Mouse (Mus musculus) ovary, adult 10 weeks (tissue): Measurements from ENCODE around the gene Fuom. TPM values are rescaled to one million over a fixed set of nuclear protein-coding genes. Genes with fewer than 3 reads are reported as not detected.

Experiments used
- polyA plus RNA-seq: library from polyadenylated mRNA; stranded (reverse); fragments of 350-450 nt; fragmentation: Illumina TruSeq; extraction: RNeasy Lipid Tissue Mini Kit (QIAGEN cat#74804); gene quantifications from one replicate; pipeline ENCODE4 v1.2.3, GENCODE M21; 2014

Gene Fuom
- polyA plus RNA-seq: 20.8 TPM

DNA sequence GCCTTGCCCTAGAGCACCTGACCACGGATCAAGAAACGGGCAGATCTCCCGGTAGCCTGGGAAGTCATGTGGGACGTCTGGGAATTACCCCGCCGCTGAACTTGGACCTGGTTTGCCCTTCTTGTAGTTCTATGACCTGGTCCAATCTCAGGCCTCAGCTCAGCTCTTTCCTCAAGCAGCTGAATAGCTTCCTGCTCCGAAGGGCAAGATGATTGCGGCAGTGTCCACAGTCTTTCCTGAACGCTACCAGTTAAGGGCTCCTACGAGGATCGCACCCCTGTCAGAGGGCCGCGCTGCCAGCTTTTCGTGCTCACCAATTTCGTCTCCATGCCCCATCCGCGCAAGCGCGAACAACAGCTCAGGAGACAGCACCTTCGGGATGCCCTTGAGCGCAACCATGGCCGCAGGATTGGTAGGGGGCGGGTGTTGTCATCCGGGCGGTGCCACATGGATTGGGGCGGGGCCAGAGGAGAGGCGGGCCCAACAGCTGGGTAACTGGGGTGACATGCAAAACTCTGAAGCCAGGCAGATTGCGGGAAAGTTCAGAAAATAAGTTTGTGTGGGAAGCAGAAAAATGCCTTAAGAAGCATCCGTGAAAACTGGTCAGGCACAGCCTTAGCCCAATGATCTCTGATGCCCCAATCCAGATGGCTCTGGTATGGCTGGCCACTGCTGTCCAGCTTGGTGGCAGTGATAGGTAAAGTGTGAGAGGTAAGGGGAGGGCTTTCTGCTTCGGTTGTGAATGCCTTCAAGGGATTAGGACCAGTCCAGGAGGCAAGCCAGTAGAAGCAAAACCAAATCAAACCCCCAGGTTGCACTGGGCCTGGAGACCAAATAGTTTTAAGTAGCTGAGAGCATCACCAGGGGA, at the start of gene Fuom:
Gene Fuom, minus strand, starts transcription at position 449 of the 868 bp plus-strand sequence.

DNA sequence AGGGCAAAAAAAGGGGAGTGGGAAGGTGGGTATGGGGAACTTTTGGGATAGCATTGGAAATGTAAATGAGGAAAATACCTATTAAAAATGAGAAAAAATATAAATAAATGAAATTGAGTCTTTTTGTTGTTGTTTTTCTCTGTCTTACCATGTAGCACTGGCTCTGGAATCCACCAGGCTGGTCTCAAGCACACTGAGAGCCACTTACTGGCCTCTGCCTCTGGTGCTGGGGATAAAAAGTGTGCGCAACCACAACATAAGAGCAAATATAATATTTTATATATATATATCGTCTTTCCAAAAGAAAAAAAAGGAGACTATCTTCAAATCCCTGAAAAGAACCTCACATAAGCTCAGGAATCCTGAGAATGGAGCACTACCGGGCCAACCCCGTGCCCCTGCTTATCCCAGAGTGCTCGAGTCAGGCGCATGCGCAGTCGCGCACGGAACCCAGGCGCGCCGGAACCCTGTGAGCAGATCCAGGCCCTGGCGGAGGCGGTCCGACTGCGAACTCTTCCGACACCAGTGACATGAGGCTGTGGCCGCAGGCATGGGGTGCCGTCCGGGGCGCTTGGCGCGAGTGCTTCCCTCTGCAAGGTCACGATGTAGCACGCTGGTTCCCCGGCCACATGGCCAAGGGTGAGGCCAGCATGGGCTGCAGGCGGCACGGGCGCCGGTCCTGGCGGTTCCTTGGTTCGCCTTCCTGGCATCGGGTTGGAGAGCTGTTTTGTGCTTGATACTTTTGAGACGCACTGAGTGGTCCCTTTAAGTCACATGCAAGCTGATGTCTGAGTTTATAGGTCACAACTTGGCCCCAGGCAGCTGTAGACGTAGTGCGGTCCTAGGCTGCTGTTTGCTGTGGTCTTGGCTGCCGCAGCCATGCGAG, 35.1 kb upstream of the Fuom start, which contains the start of gene Mtg1:
Gene Mtg1, plus strand, starts transcription at position 430 of the 886 bp plus-strand sequence.

DNA sequence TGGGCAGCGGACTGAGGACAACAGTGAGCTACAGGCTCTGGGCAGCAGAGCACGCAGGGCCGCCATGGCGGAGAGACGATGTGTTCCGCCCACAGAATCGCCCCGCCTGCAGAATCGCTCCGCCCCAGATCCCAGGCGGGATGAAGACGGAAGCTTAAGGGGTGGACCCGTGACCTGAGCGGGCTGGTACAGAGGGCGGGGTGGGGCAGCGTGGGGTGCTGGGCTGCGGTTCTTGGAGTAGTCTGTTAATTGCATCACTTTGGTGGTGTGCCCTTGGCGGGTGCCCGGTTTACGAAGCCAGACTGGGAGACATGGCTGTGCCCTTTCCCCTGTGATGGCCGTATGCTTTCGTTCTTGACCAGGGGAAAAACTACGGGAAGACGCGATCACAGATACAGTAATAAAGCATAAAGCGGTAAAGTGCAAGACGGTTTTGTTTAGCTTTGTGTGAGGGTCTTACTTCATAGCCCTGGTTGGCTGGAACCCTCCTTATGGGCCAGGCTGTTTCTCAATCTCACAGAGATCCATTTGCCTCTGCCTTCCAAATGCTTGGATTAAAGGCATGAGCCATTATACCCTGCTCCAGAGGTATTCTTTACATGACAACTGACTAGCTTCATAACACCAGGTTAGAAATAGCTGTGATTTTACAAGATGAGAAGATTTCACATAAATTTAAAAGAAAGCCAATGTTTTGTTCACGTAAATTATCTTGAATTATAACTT, 14.3 kb upstream of the Fuom start, which contains the start of gene Echs1:
Gene Echs1, minus strand, starts transcription at position 148 of the 726 bp plus-strand sequence.

DNA sequence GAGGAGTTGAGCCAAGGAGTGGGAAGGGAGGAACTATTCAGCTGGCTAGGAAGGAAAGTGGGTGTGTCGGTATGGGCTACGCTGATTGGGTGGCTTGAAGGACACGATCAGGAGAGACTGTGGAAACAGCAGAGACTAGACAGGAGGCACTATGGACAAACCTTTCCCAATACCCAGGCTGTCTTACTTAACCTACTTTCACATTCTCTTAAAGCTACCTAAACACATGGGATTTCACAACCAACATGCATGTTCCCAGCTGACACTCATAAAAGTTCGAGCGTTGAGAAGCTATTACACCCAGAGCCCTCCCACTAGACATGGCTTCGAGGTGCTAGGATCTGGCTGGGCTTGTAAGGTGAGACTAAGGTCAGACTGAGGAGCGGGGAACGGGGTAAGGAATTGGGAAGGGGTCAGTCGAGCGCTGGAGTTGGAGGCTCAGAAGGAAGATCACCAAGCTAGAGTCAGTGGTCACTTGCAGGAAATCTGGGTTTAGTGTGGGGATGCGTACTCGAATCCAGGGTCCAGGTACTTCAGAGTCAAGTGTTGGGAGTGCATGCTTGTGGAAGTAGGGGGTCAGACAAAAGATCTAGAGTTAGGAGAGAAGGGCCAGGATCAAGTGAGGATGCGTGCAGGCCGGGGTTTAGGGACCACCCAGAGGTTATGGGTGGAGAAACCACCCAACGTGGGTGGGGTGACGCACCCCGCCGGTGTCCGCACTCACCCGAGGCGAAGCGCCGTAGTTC, 13.5 kb upstream of the Fuom start, which contains the start of gene Paox:
Gene Paox, plus strand, starts transcription at position 217 of the 746 bp plus-strand sequence.

DNA sequence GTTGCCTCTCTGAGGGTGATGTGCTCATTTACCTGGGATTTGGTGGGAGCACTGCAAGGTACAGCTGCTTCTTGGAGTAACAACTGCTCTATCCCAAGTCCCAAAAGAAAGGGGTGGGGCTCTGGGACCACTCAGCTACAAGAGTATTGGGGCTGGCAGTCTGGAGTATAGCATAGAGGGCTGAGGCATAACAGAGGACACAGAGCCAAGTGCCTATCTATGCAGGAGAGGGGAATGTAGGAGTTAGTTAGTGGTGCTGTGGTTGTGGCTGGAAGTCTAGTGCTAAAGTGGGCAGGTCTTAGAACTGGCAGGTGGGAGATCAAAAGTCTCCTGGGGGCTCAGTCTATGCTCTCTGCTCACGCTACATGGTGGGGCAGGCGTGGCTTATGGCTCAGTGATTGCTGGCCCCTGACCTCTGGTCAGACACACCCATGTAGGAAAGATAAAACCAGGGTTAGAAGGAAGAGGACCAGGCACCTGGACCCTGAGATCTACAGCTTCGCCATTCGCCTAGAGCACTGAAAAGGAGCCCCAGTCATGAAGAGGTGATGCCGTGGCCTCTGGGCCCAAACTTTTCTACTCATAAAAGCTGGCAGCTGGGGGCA, 9.2 kb downstream of the Fuom start, which contains the start of gene Prap1:
Gene Prap1, plus strand, starts transcription at position 472 of the 605 bp plus-strand sequence.

DNA sequence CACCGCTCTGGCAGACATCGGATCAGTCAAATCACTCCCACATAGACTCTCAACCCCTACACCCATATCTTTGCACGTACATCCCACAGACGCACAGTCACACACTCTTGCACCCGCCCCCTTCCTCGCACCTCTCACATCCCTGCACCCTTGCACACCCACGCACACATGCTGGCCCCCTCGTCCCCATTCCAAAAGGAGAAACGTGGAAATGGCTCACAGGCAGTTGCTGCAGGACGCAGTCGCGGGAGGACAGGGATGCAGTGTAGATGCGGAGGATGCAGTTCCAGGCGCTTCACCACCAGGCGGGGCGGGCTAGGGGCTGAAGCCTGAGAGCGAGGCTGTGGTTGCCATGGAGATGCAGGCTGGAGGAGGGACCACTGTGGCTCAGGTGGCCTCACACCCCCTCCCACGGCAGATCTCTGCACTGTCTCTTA, 20.0 kb downstream of the Fuom start, which contains the start of gene Caly:
Gene Caly, minus strand, starts transcription at position 307 of the 437 bp plus-strand sequence.

DNA sequence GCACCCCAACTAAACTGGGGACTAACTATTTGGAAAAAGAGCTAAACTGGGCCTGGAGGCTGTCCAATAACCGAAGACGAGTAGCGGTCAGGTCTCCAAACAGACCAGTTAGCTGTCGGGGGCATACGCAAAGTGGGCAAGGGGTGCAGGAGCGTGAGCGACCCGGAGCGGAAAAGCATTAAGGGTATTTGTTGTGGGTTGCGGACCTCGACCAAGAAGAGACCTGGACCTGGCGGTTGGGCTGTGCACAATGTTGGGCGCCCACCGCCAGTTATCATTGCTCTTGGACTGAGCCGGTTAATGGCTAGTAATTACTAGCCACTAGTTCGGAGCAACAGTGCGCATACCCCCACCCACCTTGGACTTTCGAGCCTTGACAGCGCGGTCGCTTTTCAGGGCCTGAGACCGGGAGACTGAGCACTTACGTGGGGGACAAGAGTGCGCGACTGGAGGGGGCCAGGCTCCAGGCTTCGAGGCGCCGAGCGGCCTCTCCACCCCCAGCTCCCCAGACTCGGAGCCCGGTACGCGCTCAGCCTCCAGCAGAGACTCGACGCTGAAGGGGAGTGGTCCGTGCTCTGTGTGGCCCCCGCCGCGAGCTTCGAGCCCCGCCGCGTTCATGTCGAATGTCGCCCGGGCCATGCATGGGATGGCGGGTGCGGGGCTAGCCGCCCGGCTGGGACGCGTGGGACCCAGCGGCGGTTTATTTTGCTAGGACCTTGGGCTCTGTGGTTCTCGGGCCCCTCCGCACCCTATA, 53.7 kb downstream of the Fuom start, which contains the start of gene Msx3:
Gene Msx3, minus strand, starts transcription at position 729 of the 754 bp plus-strand sequence.

Other genes starting within 250 kb of the Fuom start
- 0.23 TPM for gene Kndc1, start 207.7 kb downstream of the Fuom start, polyA plus RNA-seq
- not detected for gene Utf1, start 158.7 kb downstream of the Fuom start, polyA plus RNA-seq
- gene 6430531B16Rik, start 123.7 kb downstream of the Fuom start, polyA plus RNA-seq: not detected
- gene Adam8, start 109.9 kb downstream of the Fuom start, polyA plus RNA-seq: 0.54 TPM
- 7.2 TPM for gene Zfp511, start 66.0 kb downstream of the Fuom start, polyA plus RNA-seq
- 38.6 TPM for gene Tubgcp2, start 65.8 kb downstream of the Fuom start, polyA plus RNA-seq
- gene Msx3, start 53.4 kb downstream of the Fuom start, polyA plus RNA-seq: 0.60 TPM
- not detected for gene Caly, start 19.9 kb downstream of the Fuom start, polyA plus RNA-seq
- not detected for gene Prap1, start 9.0 kb downstream of the Fuom start, polyA plus RNA-seq
- 5.7 TPM for gene Paox, start 13.4 kb upstream of the Fuom start, polyA plus RNA-seq
- 99.4 TPM for gene Echs1, start 14.0 kb upstream of the Fuom start, polyA plus RNA-seq
- 3.0 TPM for gene Mtg1, start 35.1 kb upstream of the Fuom start, polyA plus RNA-seq
- 2.9 TPM for gene Sprn, start 52.4 kb upstream of the Fuom start, polyA plus RNA-seq
- not detected for gene Olfr522, start 62.3 kb upstream of the Fuom start, polyA plus RNA-seq
- gene Olfr523, start 70.8 kb upstream of the Fuom start, polyA plus RNA-seq: not detected
- not detected for gene Olfr524, start 103.5 kb upstream of the Fuom start, polyA plus RNA-seq
- not detected for gene Cd163l1, start 115.8 kb upstream of the Fuom start, polyA plus RNA-seq
- gene 5830411N06Rik, start 144.8 kb upstream of the Fuom start, polyA plus RNA-seq: not detected
- not detected for gene Olfr525, start 218.4 kb upstream of the Fuom start, polyA plus RNA-seq
- gene Olfr527, start 231.6 kb upstream of the Fuom start, polyA plus RNA-seq: not detected